Mouse (Mus musculus): ENCODE data around the gene Tmem143. TPM values are rescaled to one million over a fixed set of nuclear protein-coding genes. Genes with fewer than 3 reads are reported as not detected.

Gene Tmem143
- polyA plus RNA-seq (2015; fragmentation: Nextera tagmentation; extraction: Ambion mirVana) = 3.2 and 4.1 TPM in 2 replicates

DNA sequence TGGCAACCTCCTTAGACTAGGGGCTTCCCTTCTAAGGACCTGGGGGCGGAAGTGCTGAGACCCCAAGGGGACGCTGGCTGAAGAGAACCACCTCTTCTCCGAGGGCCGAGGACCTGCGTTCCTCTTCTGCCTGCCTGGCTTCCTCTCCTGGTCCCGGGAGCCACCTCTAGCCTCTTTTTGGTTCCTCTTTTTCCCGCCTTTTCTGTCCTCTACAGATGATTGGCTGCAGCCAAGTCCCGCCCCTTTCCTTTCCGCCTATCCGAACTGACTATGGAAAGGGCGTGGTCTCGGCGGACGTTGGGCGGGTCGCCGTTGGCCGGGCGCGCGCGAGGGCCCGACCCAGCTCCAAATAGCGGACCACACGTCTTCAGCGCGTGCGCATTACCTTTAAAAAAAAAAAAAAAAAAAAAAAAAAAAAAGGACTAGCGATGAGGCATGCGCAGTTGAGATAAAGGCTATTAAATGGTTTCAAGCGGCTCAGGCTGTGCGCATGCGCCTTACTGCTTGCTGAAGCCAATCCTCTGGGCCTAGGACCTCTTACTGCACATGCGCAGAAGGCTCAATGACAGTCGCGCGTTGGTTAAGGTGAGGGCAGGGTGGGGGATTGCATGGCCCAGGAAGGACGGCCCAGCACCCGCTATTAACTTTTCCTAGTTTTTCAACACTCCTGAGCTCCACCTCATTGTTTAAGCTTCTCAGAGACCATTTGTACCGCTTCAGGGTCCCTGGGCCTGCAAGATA is at the start of gene Tmem143, which contains the start of gene Syngr4:
Gene Tmem143, plus strand, starts transcription at position 425 of the 741 bp plus-strand sequence.
Gene Syngr4, minus strand, starts transcription at position 198 of the 741 bp plus-strand sequence.

DNA sequence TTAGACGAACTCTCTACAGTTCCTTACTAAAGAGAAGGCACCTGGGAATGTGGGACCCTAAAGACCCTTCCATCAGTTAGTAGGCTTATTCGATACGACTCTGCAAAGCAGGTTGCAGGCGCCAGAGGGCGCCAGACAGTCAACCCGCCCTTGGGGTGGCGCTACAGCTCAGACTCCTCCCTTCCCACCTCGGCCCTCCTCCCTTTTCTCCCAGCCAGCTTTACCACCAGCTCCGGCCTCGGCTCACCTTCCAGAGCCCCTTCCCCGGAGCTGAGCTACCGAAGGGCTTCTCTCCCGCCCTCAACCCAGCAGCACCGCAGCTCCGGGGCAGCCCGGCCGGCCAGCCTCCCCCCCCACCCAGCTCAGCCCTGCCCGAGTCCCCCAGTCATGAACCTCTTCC is 24.1 kb upstream of the Tmem143 start, which contains the start of gene Kdelr1:
Gene Kdelr1, plus strand, starts transcription at position 149 of the 400 bp plus-strand sequence.

DNA sequence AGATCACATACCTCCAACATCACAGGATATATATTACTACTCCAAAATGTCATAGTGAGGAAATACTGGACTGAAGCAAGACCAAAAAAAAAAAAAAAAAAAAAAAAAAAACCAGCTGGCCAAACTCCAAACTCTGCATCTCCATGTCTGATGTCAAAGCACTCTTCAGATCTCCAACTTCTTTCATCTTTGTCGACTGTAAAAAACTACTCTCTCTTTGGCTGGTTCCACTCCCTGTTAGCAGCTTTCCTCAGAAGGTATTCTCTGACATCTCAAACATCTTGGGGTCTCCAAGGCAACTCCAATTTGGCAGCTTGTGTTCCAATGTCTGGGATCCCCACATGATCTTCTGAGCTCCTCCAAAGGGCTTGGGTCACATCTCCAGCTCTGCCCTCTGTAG is 18.5 kb upstream of the Tmem143 start, which contains the start of gene Grin2d:
Gene Grin2d, minus strand, starts transcription at position 101 of the 400 bp plus-strand sequence.

DNA sequence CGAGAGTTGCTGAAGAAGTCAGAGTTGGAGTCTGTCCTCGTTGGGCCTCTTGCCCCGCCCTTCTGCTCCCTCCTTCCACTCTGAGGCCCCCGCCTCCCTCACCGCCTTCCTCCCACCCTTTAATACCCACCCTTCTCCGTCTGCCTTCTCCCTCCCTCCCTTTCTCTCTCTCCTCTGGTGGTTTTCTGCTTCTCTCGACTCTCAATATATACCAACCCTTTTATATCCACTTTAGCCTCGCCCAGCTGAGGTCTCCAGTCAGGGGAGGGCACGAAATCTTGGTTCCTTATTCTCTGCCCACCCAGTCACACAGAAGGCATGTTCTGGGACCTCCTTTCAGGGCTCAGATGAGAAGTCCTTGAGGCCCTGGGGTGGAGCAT is 24.5 kb downstream of the Tmem143 start, which contains the start of gene Emp3:
Gene Emp3, minus strand, starts transcription at position 163 of the 380 bp plus-strand sequence.

DNA sequence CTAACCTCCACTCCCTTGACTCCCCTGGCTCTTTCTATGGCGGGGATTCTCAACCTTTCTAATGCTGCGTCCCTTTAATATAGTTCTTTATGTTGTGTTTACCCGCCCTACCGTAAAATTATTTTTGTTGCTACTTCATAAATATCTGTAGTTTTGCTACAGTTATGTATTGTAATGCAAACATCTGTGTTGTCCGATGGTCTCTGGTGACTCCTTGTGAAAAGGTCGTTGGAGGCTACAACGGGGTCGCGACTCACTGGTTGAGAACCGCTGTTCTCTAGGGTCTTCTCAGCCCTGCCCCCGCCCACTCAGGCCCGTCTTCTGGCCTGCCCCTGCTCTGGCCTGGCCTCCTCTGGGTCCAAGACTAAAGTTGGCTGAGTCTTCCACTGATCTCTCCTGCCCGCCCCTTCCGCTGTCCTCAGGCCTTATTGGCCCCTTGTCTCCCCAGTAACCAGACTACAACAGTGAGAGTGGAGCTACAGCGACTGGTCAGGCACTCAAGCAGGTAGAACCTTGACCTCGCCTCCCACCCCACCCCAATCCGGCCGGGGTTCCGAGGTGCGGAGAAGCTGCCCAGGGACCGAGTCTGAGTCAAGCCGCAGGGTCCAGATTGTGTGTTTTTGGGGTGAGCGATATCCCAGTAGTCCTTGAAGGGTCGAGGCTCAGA is 27.2 kb downstream of the Tmem143 start, which contains the start of gene Ccdc114:
Gene Ccdc114, plus strand, starts transcription at position 311 of the 667 bp plus-strand sequence.

Other genes starting within 250 kb of the Tmem143 start
- gene Fut2, start 230.5 kb upstream of the Tmem143 start, polyA plus RNA-seq (2015; fragmentation: Nextera tagmentation; extraction: Ambion mirVana) = 0.10 and 0.32 TPM in 2 replicates
- not detected in 2 replicates for gene Ntn5, start 212.9 kb upstream of the Tmem143 start, polyA plus RNA-seq (2015; fragmentation: Nextera tagmentation; extraction: Ambion mirVana)
- gene Sec1, start 202.5 kb upstream of the Tmem143 start, polyA plus RNA-seq (2015; fragmentation: Nextera tagmentation; extraction: Ambion mirVana) = 0.10 TPM in 1 of 2 replicates, not detected in the other
- 0.72 and 1.8 TPM in 2 replicates for gene Car11, start 197.1 kb upstream of the Tmem143 start, polyA plus RNA-seq (2015; fragmentation: Nextera tagmentation; extraction: Ambion mirVana)
- 2.1 and 2.9 TPM in 2 replicates for gene Dbp, start 191.9 kb upstream of the Tmem143 start, polyA plus RNA-seq (2015; fragmentation: Nextera tagmentation; extraction: Ambion mirVana)
- gene Rpl18, start 181.5 kb upstream of the Tmem143 start, polyA plus RNA-seq (2015; fragmentation: Nextera tagmentation; extraction: Ambion mirVana) = 888 and 898 TPM in 2 replicates
- 9.7 and 11.7 TPM in 2 replicates for gene Sphk2, start 178.9 kb upstream of the Tmem143 start, polyA plus RNA-seq (2015; fragmentation: Nextera tagmentation; extraction: Ambion mirVana)
- gene Fam83e, start 175.7 kb upstream of the Tmem143 start, polyA plus RNA-seq (2015; fragmentation: Nextera tagmentation; extraction: Ambion mirVana) = 0.29 and 0.65 TPM in 2 replicates
- gene Spaca4, start 171.1 kb upstream of the Tmem143 start, polyA plus RNA-seq (2015; fragmentation: Nextera tagmentation; extraction: Ambion mirVana) = not detected in 2 replicates
- gene Lmtk3, start 113.2 kb upstream of the Tmem143 start, polyA plus RNA-seq (2015; fragmentation: Nextera tagmentation; extraction: Ambion mirVana) = 0.24 TPM in 1 of 2 replicates, not detected in the other
- gene Sult2b1, start 112.3 kb upstream of the Tmem143 start, polyA plus RNA-seq (2015; fragmentation: Nextera tagmentation; extraction: Ambion mirVana) = 0.42 and 0.79 TPM in 2 replicates
- 36.4 and 37.5 TPM in 2 replicates for gene Cyth2, start 82.4 kb upstream of the Tmem143 start, polyA plus RNA-seq (2015; fragmentation: Nextera tagmentation; extraction: Ambion mirVana)
- 0.18 and 0.21 TPM in 2 replicates for gene Kcnj14, start 72.2 kb upstream of the Tmem143 start, polyA plus RNA-seq (2015; fragmentation: Nextera tagmentation; extraction: Ambion mirVana)
- gene Grwd1, start 66.0 kb upstream of the Tmem143 start, polyA plus RNA-seq (2015; fragmentation: Nextera tagmentation; extraction: Ambion mirVana) = 30.0 and 31.3 TPM in 2 replicates
- gene Kdelr1, start 24.2 kb upstream of the Tmem143 start, polyA plus RNA-seq (2015; fragmentation: Nextera tagmentation; extraction: Ambion mirVana) = 24.3 and 27.4 TPM in 2 replicates
- gene Grin2d, start 18.6 kb upstream of the Tmem143 start, polyA plus RNA-seq (2015; fragmentation: Nextera tagmentation; extraction: Ambion mirVana) = 0.19 and 0.33 TPM in 2 replicates
- gene Syngr4, start 227 bp upstream of the Tmem143 start, polyA plus RNA-seq (2015; fragmentation: Nextera tagmentation; extraction: Ambion mirVana) = 1.4 and 1.5 TPM in 2 replicates
- gene Emp3, start 24.5 kb downstream of the Tmem143 start, polyA plus RNA-seq (2015; fragmentation: Nextera tagmentation; extraction: Ambion mirVana) = 170 and 224 TPM in 2 replicates
- gene Ccdc114, start 27.1 kb downstream of the Tmem143 start, polyA plus RNA-seq (2015; fragmentation: Nextera tagmentation; extraction: Ambion mirVana) = 2.6 and 4.1 TPM in 2 replicates
- gene Abcc6, start 133.4 kb downstream of the Tmem143 start, polyA plus RNA-seq (2015; fragmentation: Nextera tagmentation; extraction: Ambion mirVana) = 0.02 and 0.05 TPM in 2 replicates
- 18.8 and 21.1 TPM in 2 replicates for gene Nomo1, start 136.8 kb downstream of the Tmem143 start, polyA plus RNA-seq (2015; fragmentation: Nextera tagmentation; extraction: Ambion mirVana)
- gene Kcnj11, start 203.8 kb downstream of the Tmem143 start, polyA plus RNA-seq (2015; fragmentation: Nextera tagmentation; extraction: Ambion mirVana) = not detected in 2 replicates